Mouse (Mus musculus) lung, postnatal 0 days (tissue): ENCODE measurements around the gene Ccnl1.

Source experiments
- CTCF ChIP-seq: IDR thresholded peaks from 2 replicates; pipeline ENCODE4 v1.5.1; 2016; ENCODE audit warnings: antibody characterized with exemption, mild to moderate bottlenecking
- EP300 ChIP-seq: IDR thresholded peaks from 2 replicates; pipeline ENCODE4 v1.6.1; 2016; ENCODE audit warnings: antibody characterized with exemption, mild to moderate bottlenecking, control low read depth

DNA sequence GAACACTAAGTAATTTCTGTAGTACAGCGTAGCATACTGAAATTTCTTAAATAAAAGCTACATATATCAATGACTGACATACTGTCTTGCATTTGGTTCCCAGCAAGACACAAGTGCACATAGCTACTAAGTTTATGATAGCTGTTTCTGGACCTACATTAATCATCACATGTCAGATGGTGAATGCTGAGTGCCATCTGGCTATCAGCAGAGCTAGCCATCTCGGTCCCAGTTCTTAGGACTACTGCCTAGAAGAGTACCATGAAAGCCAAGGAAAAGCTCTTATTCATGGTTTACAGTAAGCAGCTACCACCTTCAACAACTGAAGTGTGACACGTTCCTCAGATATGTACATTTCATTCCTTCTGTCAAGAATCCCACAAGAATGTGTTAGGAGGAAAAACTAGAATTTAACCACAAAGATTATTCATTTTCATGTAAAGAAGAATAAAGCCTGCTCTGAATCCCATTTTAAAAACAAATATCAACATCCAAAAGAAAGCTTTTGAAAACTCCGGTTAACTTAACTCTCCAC is 7.2 kb downstream of the Ccnl1 start:
- TF ChIP-seq CTCF (no peak), EP300 (no peak)
